ENCODE assay signal across 9 mouse cellular contexts in the genomic region with DNA sequence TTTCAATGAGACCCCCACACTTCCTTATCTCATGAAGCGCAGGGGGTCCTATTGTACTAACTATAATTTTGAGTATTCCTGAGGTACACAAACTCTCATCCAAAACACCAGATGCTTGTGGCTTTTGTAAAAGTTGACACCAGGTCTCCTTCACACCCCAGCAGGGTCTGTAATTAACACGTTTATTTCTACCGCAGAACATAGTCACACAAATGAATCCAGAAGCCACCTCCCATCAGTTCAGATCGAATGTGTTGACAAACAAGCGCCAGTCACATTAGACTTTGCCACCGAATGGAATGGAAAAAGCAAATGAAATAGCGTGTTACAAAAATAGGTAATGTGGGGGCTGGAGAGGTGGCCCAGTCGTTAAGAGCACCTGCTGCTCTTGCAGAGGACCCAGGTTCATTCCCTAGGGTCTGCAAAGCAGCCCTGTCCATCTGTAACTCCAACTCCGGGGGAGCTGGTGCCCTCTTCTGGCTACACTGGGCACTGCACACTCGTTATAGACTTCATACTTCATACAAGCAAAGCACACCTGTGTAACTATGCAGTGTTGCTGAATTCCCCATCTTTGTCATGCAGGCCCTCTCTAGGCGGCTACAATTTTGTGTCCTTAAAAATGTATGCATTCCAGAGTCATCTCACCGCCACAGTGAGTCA. TPM values are rescaled to one million over a fixed set of nuclear protein-coding genes. Genes with fewer than 3 reads are reported as not detected.
A peak's percentile ranks its signal among the peaks of the same experiment; 100 is the strongest.
DNase-seq lines count a peak whose midpoint lies in the region; ATAC-seq and TF ChIP-seq lines count a peak whose summit lies in the region.
"Had no signal": no experiment of that assay in that cellular context is flagged by ENCODE, and none has a peak within 500 bp of the region (broad histone marks: within the 10 kb centered on the region; RNA-seq: fewer than 3 reads in every experiment).

No protein-coding gene starts in this region.

- H3K27ac ChIP-seq in gastrocnemius, adult 2 months, result no peak overlapping the region
- H3K27ac ChIP-seq in small intestine, adult 2 months (ENCODE audit: insufficient read depth, low read depth, low read length), result no peak overlapping the region
- H3K27ac ChIP-seq: embryonic facial prominence, embryonic 12.5 days had no signal

- 75% methylated on average over 12 of the region's 12 CpGs for WGBS in lung, adult 2 months
- 81% methylated on average over 12 of the region's 12 CpGs for WGBS in small intestine, adult 2 months

- no peaks in the 10 kb centered on the region for H3K27me3 ChIP-seq in small intestine, adult 2 months (ENCODE audit: control insufficient read depth, insufficient read depth, low read length)
- H3K27me3 ChIP-seq: embryonic facial prominence, embryonic 12.5 days had no signal

- peak; percentile 44 for TF ChIP-seq CTCF in gastrocnemius, adult 2 months (IDR thresholded peaks at IDR 0.05)
- peak; percentile 36 for TF ChIP-seq CTCF in lung, adult 2 months (IDR thresholded peaks at IDR 0.05; ENCODE audit: insufficient read depth, low read length)
- TF ChIP-seq CTCF in brain, embryonic 14.5 days (IDR thresholded peaks at IDR 0.05; ENCODE audit: borderline replicate concordance, extremely low read depth, insufficient read depth, insufficient read length), result peak; percentile 43; the same call in 1 of the 2 replicates
- TF ChIP-seq CTCF in small intestine, adult 2 months (IDR thresholded peaks at IDR 0.05; ENCODE audit: extremely low read depth, insufficient read length, insufficient replicate concordance, low read depth, low read length), result peak; percentile 38; the same call in 1 of the 2 replicates

- H3K36me3 ChIP-seq in small intestine, adult 2 months (ENCODE audit: control insufficient read depth, insufficient read depth, low read length), result no peaks in the 10 kb centered on the region
- H3K36me3 ChIP-seq: embryonic facial prominence, embryonic 12.5 days had no signal

- no peak for TF ChIP-seq POLR2A in lung, adult 2 months (IDR thresholded peaks at IDR 0.05; ENCODE audit: borderline replicate concordance, extremely low read depth, low read depth, low read length)
- TF ChIP-seq POLR2A in brain, embryonic 14.5 days (IDR thresholded peaks at IDR 0.05; ENCODE audit: borderline replicate concordance, extremely low read depth, insufficient read depth, insufficient read length, poor library complexity, severe bottlenecking), result no peak
- no peak for TF ChIP-seq POLR2A in small intestine, adult 2 months (IDR thresholded peaks at IDR 0.05; ENCODE audit: low read depth, low read length)

- no peak for DNase-seq in gastrocnemius, adult 2 months
- DNase-seq in gastrocnemius, postnatal 25 days, result no peak
- no peak for DNase-seq in lung, adult 2 months
- DNase-seq in lung, adult 18-20 months, result no peak
- DNase-seq in brain, embryonic 14.5 days (ENCODE audit: low read depth), result peak; percentile 58

- no peak overlapping the region for H3K4me3 ChIP-seq in gastrocnemius, adult 2 months
- no peak overlapping the region for H3K4me3 ChIP-seq in lung, adult 2 months (replicated peaks; ENCODE audit: extremely low read depth, low read depth, low read length)
- no peak overlapping the region for H3K4me3 ChIP-seq in small intestine, adult 2 months (ENCODE audit: low read depth, low read length)
- H3K4me3 ChIP-seq: embryonic facial prominence, embryonic 12.5 days had no signal

- no peaks in the 10 kb centered on the region for H3K4me1 ChIP-seq in lung, adult 2 months (ENCODE audit: control insufficient read depth, insufficient read depth, low read length)
- H3K4me1 ChIP-seq in small intestine, adult 2 months (ENCODE audit: control insufficient read depth, insufficient read depth, insufficient read length, low read length), result no peaks in the 10 kb centered on the region
- H3K4me1 ChIP-seq: embryonic facial prominence, embryonic 12.5 days had no signal

- intact Hi-C loops in gastrocnemius, adult 2 months (cut with DNase I), result no loop called here

- no peak for ATAC-seq in inflammation-experienced regulatory T-cells, adult 6 months
- ATAC-seq in erythroblast, adult 5-6 weeks (replicated peaks; ENCODE audit: low FRiP score, poor library complexity, severe bottlenecking), result no peak

RNA-seq across cellular contexts. Expression of a gene that starts 3.9 kb away (rescaled TPM):
- total RNA-seq in gastrocnemius, adult 2 months (2021), result 1 to 10 TPM; 4.3 to 6.9 TPM
- total RNA-seq in gastrocnemius, postnatal 25 days (2021), result 1 to 10 TPM; 4.7 to 6.0 TPM
- 15.9 and 16.0 TPM in 2 replicates for polyA plus RNA-seq in lung, adult 2 months (2012; rRNA removed)
- 5.7 and 8.0 TPM in 2 replicates for polyA plus RNA-seq in brain, embryonic 14.5 days (2012; rRNA removed)
- polyA plus RNA-seq in small intestine, adult 2 months (2012; rRNA removed), result 21.9 and 66.0 TPM in 2 replicates
- 1 to 10 TPM in 1 of 3 experiments, under 1 TPM in 1, not detected in 1; 0.39 to 1.3 TPM for polyA plus RNA-seq in inflammation-experienced regulatory T-cells, adult 6 months (2017; shearing (Covaris generic))
- 4.4 and 6.3 TPM in 2 replicates for total RNA-seq in erythroblast, adult 5-6 weeks (2015; ENCODE audit: low replicate concordance)
- total RNA-seq in erythroblast, adult 5-6 weeks (2017; ENCODE audit: low replicate concordance), result 2.3 and 2.9 TPM in 2 replicates
